Mouse (Mus musculus) right cerebral cortex, postnatal 14 days (tissue): ENCODE data around the gene Idua.
A peak's percentile ranks its signal among the peaks of the same experiment; 100 is the strongest.
"Not testable (repeated sequence)": the region's sequence is repeated elsewhere in the genome, so short reads cannot be mapped to it uniquely, and the experiment has no call there.

Source experiments
- DNase-seq: peaks from one replicate; pipeline ENCODE4 v3.0.0; 2022

Gene Idua

GRCm38 (mm10) chr5:108659698-108660631 is at the start of gene Idua:
Gene Idua (plus strand): TSS chr5:108660331.
- DNase-seq = peak; percentile 7

- DNase-seq = no peak
Observed at GRCm38 (mm10) chr5:108610426-108610825, 49.7 kb upstream of the Idua start.

GRCm38 (mm10) chr5:108621870-108622269 is 38.3 kb upstream of the Idua start:
- no peak for DNase-seq

GRCm38 (mm10) chr5:108626050-108626660 is 34.0 kb upstream of the Idua start:
- DNase-seq = no peak

GRCm38 (mm10) chr5:108628891-108629633 is 31.1 kb upstream of the Idua start:
- DNase-seq = no peak

GRCm38 (mm10) chr5:108629634-108630483 is 30.3 kb upstream of the Idua start, which contains the start of the genes Gak and Tmem175:
Gene Gak (minus strand): TSS chr5:108629755.
Gene Tmem175 (plus strand): TSS chr5:108629770.
- peak; percentile 94 for DNase-seq

- DNase-seq = no peak
Observed at GRCm38 (mm10) chr5:108633676-108634075, 26.5 kb upstream of the Idua start.

- not testable (repeated sequence) for DNase-seq
Observed at GRCm38 (mm10) chr5:108634088-108634487, 26.0 kb upstream of the Idua start.

GRCm38 (mm10) chr5:108636172-108636571 is 24.0 kb upstream of the Idua start:
- no peak for DNase-seq

- no peak for DNase-seq
Observed at GRCm38 (mm10) chr5:108643674-108644073, 16.5 kb upstream of the Idua start.

- DNase-seq = no peak
Observed at GRCm38 (mm10) chr5:108645651-108646342, 14.3 kb upstream of the Idua start.

- DNase-seq = no peak
Observed at GRCm38 (mm10) chr5:108646343-108646660, 13.8 kb upstream of the Idua start.

- no peak for DNase-seq
Observed at GRCm38 (mm10) chr5:108647311-108647710, 12.8 kb upstream of the Idua start.

GRCm38 (mm10) chr5:108647820-108648465 is 12.2 kb upstream of the Idua start:
- DNase-seq = no peak

GRCm38 (mm10) chr5:108648937-108649576 is 11.1 kb upstream of the Idua start:
- no peak for DNase-seq

- DNase-seq = no peak
Observed at GRCm38 (mm10) chr5:108650341-108650740, 9.8 kb upstream of the Idua start.

- no peak for DNase-seq
Observed at GRCm38 (mm10) chr5:108651136-108651720, 8.9 kb upstream of the Idua start.

GRCm38 (mm10) chr5:108651823-108652222 is 8.3 kb upstream of the Idua start:
- no peak for DNase-seq

GRCm38 (mm10) chr5:108653341-108653740 is 6.8 kb upstream of the Idua start:
- no peak for DNase-seq

GRCm38 (mm10) chr5:108654444-108654990 is 5.6 kb upstream of the Idua start:
- DNase-seq = no peak
